Mouse (Mus musculus) embryonic facial prominence, embryonic 14.5 days (tissue): ENCODE data around the gene Ucp3. TPM values are rescaled to one million over a fixed set of nuclear protein-coding genes. Genes with fewer than 3 reads are reported as not detected.

Source experiments
- ATAC-seq: fragments of 200-750 bp; cut with Nextera tagmentation; 2 replicates; pipeline ENCODE4 v1.8.0; 2017; ENCODE audit warnings: low read depth, moderate number of reproducible peaks, moderate TSS enrichment
- DNase-seq: peaks from one replicate; pipeline ENCODE4 v3.0.0-alpha.2; 2015; ENCODE audit warnings: low spot score
- H3K27ac ChIP-seq: fragments of 300-500 bp; sonication (generic); replicated peaks from 2 replicates; pipeline ENCODE4 v1.5.1; 2014; ENCODE audit warnings: low read depth, mild to moderate bottlenecking, low read length, moderate library complexity
- H3K27me3 ChIP-seq: fragments of 300-500 bp; sonication (generic); replicated peaks from 2 replicates; pipeline ENCODE4 v1.6.1; 2014; ENCODE audit warnings: low read length; ENCODE audit not compliant: control insufficient read depth, insufficient read depth
- H3K36me3 ChIP-seq: fragments of 300-500 bp; sonication (generic); 2 replicates; pipeline ENCODE4 v1.6.1; 2014; ENCODE audit warnings: low read length, mixed read lengths; ENCODE audit not compliant: control insufficient read depth, insufficient read depth
- H3K4me1 ChIP-seq: fragments of 300-500 bp; sonication (generic); 2 replicates; pipeline ENCODE4 v1.6.1; 2014; ENCODE audit warnings: antibody characterized with exemption, low read length; ENCODE audit not compliant: control insufficient read depth, insufficient read depth
- H3K4me2 ChIP-seq: fragments of 300-500 bp; sonication (generic); 2 replicates; pipeline ENCODE4 v1.6.1; 2014; ENCODE audit warnings: low read depth, mild to moderate bottlenecking, low read length, moderate library complexity, mixed read lengths
- H3K4me3 ChIP-seq: fragments of 300-500 bp; sonication (generic); 2 replicates; pipeline ENCODE4 v1.5.1; 2014; ENCODE audit warnings: low read depth, mild to moderate bottlenecking, low read length
- H3K9ac ChIP-seq: fragments of 300-500 bp; sonication (generic); 2 replicates; pipeline ENCODE4 v1.6.1; 2014; ENCODE audit warnings: low read depth, mild to moderate bottlenecking, low read length, moderate library complexity, mixed read lengths
- H3K9me3 ChIP-seq: fragments of 300-500 bp; sonication (generic); 2 replicates; pipeline ENCODE4 v1.6.1; 2016; ENCODE audit warnings: low read length; ENCODE audit not compliant: control insufficient read depth
- WGBS: fragments of 180-500 bp; shearing (Covaris S2); extraction: QIAGEN DNeasy Blood & Tissue Kit; methylation state at CpG from one replicate; pipeline ENCODE4 v1.1.7; 2014; 5-methylcytosine and 5-hydroxymethylcytosine counted together
- polyA plus RNA-seq: library from polyadenylated mRNA; unstranded; fragments of >200 nt; fragmentation: Nextera tagmentation; extraction: Ambion mirVana; gene quantifications from 2 replicates; pipeline ENCODE4 v1.2.1, GENCODE M21; 2014

Gene Ucp3
- 0.20 and 0.24 TPM in 2 replicates for polyA plus RNA-seq

DNA sequence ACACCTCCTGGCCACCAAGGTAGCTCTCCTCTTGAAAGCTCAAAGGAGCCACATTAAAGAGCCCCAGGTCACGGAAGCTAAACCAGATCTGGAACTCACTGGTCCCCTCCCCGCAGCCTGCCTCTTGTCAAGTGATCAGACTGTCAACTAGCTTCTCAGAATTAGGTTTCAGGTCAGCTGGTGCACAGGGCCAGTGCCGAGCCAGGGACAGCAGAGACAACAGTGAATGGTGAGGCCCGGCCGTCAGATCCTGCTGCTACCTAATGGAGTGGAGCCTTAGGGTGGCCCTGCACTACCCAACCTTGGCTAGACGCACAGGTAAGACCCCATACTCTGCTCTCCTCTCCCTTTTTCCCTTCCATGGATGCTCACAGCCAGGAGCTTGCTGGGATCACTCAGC, at the start of gene Ucp3:
Gene Ucp3 (plus strand): TSS at position 214 of the 400 bp plus-strand sequence.
- Histone ChIP-seq H3K4me3 (no peak within 1 kb of the TSS), H3K4me2 (no peak within 1 kb of the TSS), H3K4me1 (no peaks in the 10 kb centered on the region; the same call in 1 of the 2 replicates), H3K9ac (no peak within 1 kb of the TSS), H3K27ac (no peak within 1 kb of the TSS), H3K36me3 (peaks cover 16% of the 10 kb centered on the region), H3K9me3 (no peaks in the 10 kb centered on the region), H3K27me3 (no peaks in the 10 kb centered on the region)
- WGBS = 80% methylated on average over 6 of the region's 6 CpGs
- ATAC-seq (no peak), DNase-seq (no peak)

DNA sequence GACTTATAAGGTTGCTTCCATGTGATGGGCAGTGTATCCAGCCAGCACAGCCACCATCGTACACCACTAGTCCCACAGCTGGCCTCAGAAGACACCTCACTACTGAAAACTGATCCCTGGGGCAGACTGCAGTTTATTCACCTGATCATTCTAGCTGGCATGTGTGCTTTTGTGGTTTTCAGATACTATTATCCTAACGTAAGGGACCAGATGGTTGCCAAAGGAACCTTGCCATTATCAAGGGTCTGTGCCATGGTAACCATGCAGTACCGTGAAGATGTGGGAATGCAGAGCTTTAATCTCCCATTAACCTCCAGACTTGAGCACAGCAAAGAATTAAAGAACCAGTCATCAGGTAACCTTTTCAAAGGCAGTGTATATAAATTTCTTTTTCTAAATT, 47.0 kb upstream of the Ucp3 start:
- DNase-seq (peak; percentile 13), ATAC-seq (peak; percentile 68; the same call in 1 of the 2 replicates)
- H3K36me3 ChIP-seq = peaks cover 85% of the 10 kb centered on the region
- H3K4me3 ChIP-seq = no peak overlapping the region
- H3K27ac ChIP-seq = no peak overlapping the region
- H3K9ac ChIP-seq = no peak overlapping the region
- 79% methylated on average over 3 of the region's 3 CpGs for WGBS
- no peak overlapping the region for H3K4me2 ChIP-seq
- no peaks in the 10 kb centered on the region for H3K27me3 ChIP-seq
- H3K4me1 ChIP-seq = no peaks in the 10 kb centered on the region
- no peaks in the 10 kb centered on the region for H3K9me3 ChIP-seq

DNA sequence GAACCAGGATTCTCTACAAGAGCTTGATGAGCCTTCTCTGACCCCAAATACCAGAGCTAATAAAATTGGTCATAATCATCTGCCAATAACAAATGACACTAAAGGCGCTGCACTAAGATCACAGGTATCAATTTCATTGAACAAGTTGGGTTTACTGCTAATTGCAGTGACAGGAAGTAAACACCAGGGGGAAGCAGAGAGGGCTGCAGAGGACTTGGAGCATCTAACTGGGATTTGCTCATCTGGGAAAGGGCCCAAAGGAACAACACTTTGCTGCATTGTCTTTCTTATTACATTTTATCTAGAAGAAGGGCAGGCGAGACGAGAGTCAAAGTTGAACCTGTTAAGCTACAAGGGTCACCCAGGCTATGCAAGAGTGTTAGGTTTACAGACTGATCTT, 43.7 kb upstream of the Ucp3 start:
- no peak overlapping the region for H3K9ac ChIP-seq
- H3K27ac ChIP-seq = no peak overlapping the region
- peak; percentile 35 for DNase-seq
- H3K4me1 ChIP-seq = no peaks in the 10 kb centered on the region
- H3K27me3 ChIP-seq = no peaks in the 10 kb centered on the region
- peaks cover 91% of the 10 kb centered on the region for H3K36me3 ChIP-seq
- 54% methylated on average over 3 of the region's 3 CpGs for WGBS
- no peaks in the 10 kb centered on the region for H3K9me3 ChIP-seq
- no peak overlapping the region for H3K4me2 ChIP-seq
- no peak overlapping the region for H3K4me3 ChIP-seq
- no peak for ATAC-seq

- Histone ChIP-seq H3K27ac (no peak overlapping the region), H3K36me3 (peaks cover 90% of the 10 kb centered on the region), H3K27me3 (no peaks in the 10 kb centered on the region), H3K4me2 (no peak overlapping the region), H3K4me3 (no peak overlapping the region), H3K4me1 (no peaks in the 10 kb centered on the region), H3K9ac (no peak overlapping the region), H3K9me3 (no peaks in the 10 kb centered on the region)
- ATAC-seq (no peak), DNase-seq (no peak)
- 89% methylated on average over 11 of the region's 11 CpGs for WGBS
Observed at GRCm38 (mm10) chr7:100429911-100430310, 42.9 kb upstream of the Ucp3 start.

DNA sequence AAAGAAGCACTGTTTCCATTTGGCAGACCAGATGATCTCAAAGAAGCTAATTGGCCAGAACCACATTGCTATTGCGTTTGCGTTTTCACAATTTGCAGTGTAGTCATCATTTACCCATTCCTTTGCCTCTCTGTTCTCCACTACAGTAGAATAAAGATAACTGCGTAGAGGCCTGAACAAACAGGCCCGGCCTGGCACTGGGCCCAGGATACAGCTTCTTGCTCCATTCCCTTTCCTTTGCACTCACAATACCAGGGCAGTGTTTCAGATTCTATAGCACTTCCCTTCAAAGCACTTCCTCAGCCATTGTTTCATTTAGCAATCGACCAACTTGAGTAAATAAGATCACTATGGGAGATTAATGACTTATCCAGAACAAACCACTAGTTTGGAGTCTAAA, 41.7 kb upstream of the Ucp3 start:
- H3K4me2 ChIP-seq = no peak overlapping the region
- H3K27ac ChIP-seq = no peak overlapping the region
- WGBS = 91% methylated on average over 5 of the region's 5 CpGs
- H3K9me3 ChIP-seq = no peaks in the 10 kb centered on the region
- no peaks in the 10 kb centered on the region for H3K4me1 ChIP-seq
- peaks cover 90% of the 10 kb centered on the region for H3K36me3 ChIP-seq
- no peak overlapping the region for H3K9ac ChIP-seq
- ATAC-seq (0 out of 2 replicates have a peak, but pooled peaks have one; percentile 37), DNase-seq (peak; percentile 57)
- no peaks in the 10 kb centered on the region for H3K27me3 ChIP-seq
- no peak overlapping the region for H3K4me3 ChIP-seq

GRCm38 (mm10) chr7:100433295-100433694, 39.5 kb upstream of the Ucp3 start:
- Histone ChIP-seq H3K36me3 (peaks cover 91% of the 10 kb centered on the region), H3K4me3 (no peak overlapping the region)
- DNase-seq = no peak

GRCm38 (mm10) chr7:100443728-100444127, 29.1 kb upstream of the Ucp3 start:
- Histone ChIP-seq H3K27me3 (no peaks in the 10 kb centered on the region), H3K4me3 (no peak overlapping the region), H3K4me2 (no peak overlapping the region), H3K36me3 (peaks cover 84% of the 10 kb centered on the region), H3K9ac (no peak overlapping the region), H3K4me1 (no peaks in the 10 kb centered on the region), H3K9me3 (no peaks in the 10 kb centered on the region), H3K27ac (no peak overlapping the region)
- DNase-seq (no peak), ATAC-seq (no peak)
- WGBS = 93% methylated on average over 4 of the region's 4 CpGs

More at GRCm38 (mm10) chr7:100433295-100433694, 39.5 kb upstream of the Ucp3 start:
- H3K4me2 ChIP-seq = no peak overlapping the region
- no peaks in the 10 kb centered on the region for H3K9me3 ChIP-seq
- no peak overlapping the region for H3K9ac ChIP-seq
- 91% methylated on average over 6 of the region's 6 CpGs for WGBS
- H3K27ac ChIP-seq = no peak overlapping the region
- no peaks in the 10 kb centered on the region for H3K27me3 ChIP-seq
- H3K4me1 ChIP-seq = no peaks in the 10 kb centered on the region
- no peak for ATAC-seq

DNA sequence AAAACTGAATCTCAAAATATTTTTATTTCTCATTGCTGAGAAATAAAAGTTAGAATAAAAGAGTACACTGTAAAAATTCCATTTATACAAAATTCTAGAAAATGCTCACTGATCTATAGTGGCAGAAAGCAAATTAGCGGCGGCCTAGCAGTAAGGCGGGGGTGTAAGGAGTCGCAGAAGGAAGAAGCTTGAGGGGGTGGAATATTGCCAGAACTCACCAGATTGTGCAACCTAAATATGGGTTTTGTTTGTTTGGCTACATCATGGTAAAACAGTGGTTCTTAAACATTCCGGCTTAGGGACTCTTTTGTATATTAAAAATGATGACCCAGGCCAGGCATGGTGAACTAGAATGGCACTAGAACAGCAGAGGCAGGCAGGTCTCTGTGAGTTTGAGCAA, 26.5 kb upstream of the Ucp3 start:
- ATAC-seq = no peak

DNA sequence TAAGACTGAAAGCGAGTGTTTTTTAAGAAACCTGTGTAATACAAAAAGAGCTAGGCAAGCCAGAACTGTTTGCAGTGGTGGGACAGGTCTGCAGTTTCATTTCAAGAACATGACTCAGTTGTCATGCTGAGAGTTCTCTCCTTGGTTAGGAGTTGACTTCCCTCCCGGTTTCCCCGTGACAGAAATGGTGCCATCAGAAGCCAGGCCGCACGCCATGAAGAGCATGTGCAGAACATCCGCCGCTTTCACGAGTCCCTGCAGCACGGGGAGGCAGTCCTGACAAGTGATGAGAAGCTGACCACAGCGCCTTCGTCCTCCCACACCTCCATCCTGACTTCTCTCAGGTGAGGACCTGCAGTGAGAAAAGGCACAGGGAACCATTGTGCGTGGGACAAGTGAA, 24.3 kb upstream of the Ucp3 start:
- no peak overlapping the region for H3K4me2 ChIP-seq
- DNase-seq (no peak), ATAC-seq (no peak)
- H3K4me3 ChIP-seq = no peak overlapping the region
- no peaks in the 10 kb centered on the region for H3K4me1 ChIP-seq
- no peaks in the 10 kb centered on the region for H3K27me3 ChIP-seq
- H3K27ac ChIP-seq = no peak overlapping the region
- H3K9me3 ChIP-seq = no peaks in the 10 kb centered on the region
- peaks cover 84% of the 10 kb centered on the region for H3K36me3 ChIP-seq
- WGBS = 97% methylated on average over 12 of the region's 12 CpGs
- H3K9ac ChIP-seq = no peak overlapping the region

More for the DNA sequence above, 26.5 kb upstream of the Ucp3 start:
- no peaks in the 10 kb centered on the region for H3K9me3 ChIP-seq
- H3K27me3 ChIP-seq = no peaks in the 10 kb centered on the region
- peaks cover 84% of the 10 kb centered on the region for H3K36me3 ChIP-seq
- H3K4me2 ChIP-seq = no peak overlapping the region
- WGBS = 96% methylated on average over 5 of the region's 5 CpGs
- no peak overlapping the region for H3K27ac ChIP-seq
- no peak for DNase-seq
- H3K4me3 ChIP-seq = no peak overlapping the region
- no peaks in the 10 kb centered on the region for H3K4me1 ChIP-seq
- no peak overlapping the region for H3K9ac ChIP-seq
